Mouse (Mus musculus) lung, adult 2 months (tissue): Measurements from ENCODE around the gene Aloxe3.

Experiments used
- CTCF ChIP-seq: fragments of 200-500 bp; IDR thresholded peaks from 2 replicates; pipeline ENCODE4 v1.5.1; 2011; ENCODE audit warnings: mild to moderate bottlenecking, low read length, control low read depth; ENCODE audit not compliant: insufficient read depth
- POLR2A ChIP-seq: fragments of 200-500 bp; IDR thresholded peaks from 2 replicates; pipeline ENCODE4 v1.6.1; 2011; ENCODE audit warnings: low read depth, mild to moderate bottlenecking, control low read depth, low read length, borderline replicate concordance; ENCODE audit errors: extremely low read depth

DNA sequence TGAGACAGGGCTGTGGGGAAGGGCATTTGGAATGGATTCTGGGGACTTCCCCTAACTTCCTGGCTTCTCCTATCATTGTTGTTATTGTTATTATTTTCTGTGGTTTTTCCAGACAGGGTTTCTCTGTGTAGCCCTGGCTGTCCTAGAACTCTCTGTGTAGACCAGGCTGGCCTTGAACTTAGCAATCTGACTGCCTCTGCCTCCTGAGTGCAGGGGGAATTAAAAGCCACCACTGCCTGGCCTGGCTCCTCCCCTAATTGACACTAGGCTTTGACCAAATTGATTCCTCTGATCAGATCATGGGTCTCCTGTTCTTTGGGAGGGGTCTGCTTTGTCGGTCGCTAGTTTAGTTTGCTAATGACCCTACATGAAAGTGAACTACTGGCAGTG, 1.0 kb downstream of the Aloxe3 start:
- TF ChIP-seq CTCF: no peak
- no peak for TF ChIP-seq POLR2A
